Mouse (Mus musculus) testis, adult 2 months (tissue): ENCODE results near the gene Endod1. TPM values are rescaled to one million over a fixed set of nuclear protein-coding genes. Genes with fewer than 3 reads are reported as not detected.
A peak's percentile ranks its signal among the peaks of the same experiment; 100 is the strongest.

Source experiments
- H3K27ac ChIP-seq: fragments of 200-500 bp; 2 replicates; pipeline ENCODE4 v1.5.1; 2012; ENCODE audit warnings: low read depth, low read length; ENCODE audit not compliant: control insufficient read depth, insufficient read depth
- H3K27me3 ChIP-seq: fragments of 200-500 bp; 2 replicates; pipeline ENCODE4 v1.6.1; 2012; ENCODE audit warnings: mild to moderate bottlenecking, low read length, moderate library complexity; ENCODE audit not compliant: control insufficient read depth, insufficient read depth
- H3K36me3 ChIP-seq: fragments of 200-500 bp; 2 replicates; pipeline ENCODE4 v1.6.1; 2012; ENCODE audit warnings: mild to moderate bottlenecking, low read length; ENCODE audit not compliant: control insufficient read depth, insufficient read depth
- H3K4me1 ChIP-seq: fragments of 200-500 bp; 2 replicates; pipeline ENCODE4 v1.6.1; 2012; ENCODE audit warnings: low read length; ENCODE audit not compliant: control insufficient read depth, insufficient read depth
- H3K4me3 ChIP-seq: fragments of 200-500 bp; 2 replicates; pipeline ENCODE4 v1.5.1; 2012; ENCODE audit warnings: low read depth, mild to moderate bottlenecking, low read length, moderate library complexity, mixed read lengths; ENCODE audit not compliant: control insufficient read depth
- CTCF ChIP-seq: fragments of 200-500 bp; IDR thresholded peaks from 2 replicates; pipeline ENCODE4 v1.5.1; 2012; ENCODE audit warnings: low read depth, mild to moderate bottlenecking, inconsistent platforms, low read length, moderate library complexity; ENCODE audit not compliant: control insufficient read depth, insufficient read depth, insufficient replicate concordance
- POLR2A ChIP-seq: fragments of 200-500 bp; IDR thresholded peaks from 2 replicates; pipeline ENCODE4 v1.6.1; 2012; ENCODE audit warnings: low read depth, mild to moderate bottlenecking, inconsistent platforms, low read length, moderate library complexity; ENCODE audit not compliant: control insufficient read depth
- polyA plus RNA-seq: library from polyadenylated mRNA; depleted of rRNA; stranded (reverse); fragments of >200 nt; gene quantifications from 2 replicates; pipeline ENCODE4 v1.2.3, GENCODE M21; 2012; rRNA removed

The Endod1 gene
- polyA plus RNA-seq: 5.1 and 5.5 TPM in 2 replicates

GRCm38 (mm10) chr9:14381353-14382055, at the start of gene Endod1:
TSS of gene Endod1 (minus strand) at chr9:14381507.
- Histone ChIP-seq H3K36me3 (no peaks in the 10 kb centered on the region), H3K27ac (peak within 1 kb of the TSS; percentile 61), H3K4me3 (peak within 1 kb of the TSS; percentile 83), H3K4me1 (peaks cover 10% of the 10 kb centered on the region), H3K27me3 (no peaks in the 10 kb centered on the region)
- TF ChIP-seq POLR2A: no peak
- TF ChIP-seq CTCF: no peak

DNA sequence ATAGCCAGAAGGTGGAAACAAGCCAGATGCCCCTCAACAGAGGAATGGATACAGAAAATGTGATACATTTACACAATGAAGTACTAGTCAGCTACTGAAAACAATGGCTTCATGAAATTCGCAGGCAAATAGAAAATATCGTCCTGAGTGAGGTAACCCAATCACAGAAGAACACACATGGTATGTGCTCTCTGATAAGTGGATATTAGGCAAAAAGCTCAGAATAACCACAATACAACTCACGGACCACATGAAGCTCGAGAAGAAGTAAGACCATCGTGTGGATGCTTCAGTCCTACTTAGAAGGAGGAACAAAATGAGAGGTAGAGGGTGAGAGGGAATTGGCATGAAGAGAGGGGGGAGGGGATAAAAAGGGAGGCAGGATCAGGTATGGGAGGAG, 27.8 kb upstream of the Endod1 start:
- Histone ChIP-seq H3K36me3 (no peaks in the 10 kb centered on the region), H3K27ac (no peak overlapping the region), H3K27me3 (no peaks in the 10 kb centered on the region), H3K4me1 (no peaks in the 10 kb centered on the region), H3K4me3 (no peak overlapping the region)
- no peak for TF ChIP-seq CTCF
- TF ChIP-seq POLR2A: no peak

- Histone ChIP-seq H3K27me3 (no peaks in the 10 kb centered on the region), H3K4me1 (no peaks in the 10 kb centered on the region), H3K27ac (no peak overlapping the region), H3K4me3 (no peak overlapping the region), H3K36me3 (no peaks in the 10 kb centered on the region)
- TF ChIP-seq POLR2A (no peak), CTCF (no peak)
Observed at GRCm38 (mm10) chr9:14408044-14408443, 26.7 kb upstream of the Endod1 start.

- TF ChIP-seq POLR2A: no peak
- no peak for TF ChIP-seq CTCF
- Histone ChIP-seq H3K27ac (no peak overlapping the region), H3K36me3 (no peaks in the 10 kb centered on the region), H3K27me3 (no peaks in the 10 kb centered on the region), H3K4me1 (no peaks in the 10 kb centered on the region), H3K4me3 (no peak overlapping the region)
Observed at GRCm38 (mm10) chr9:14406056-14406455, 24.7 kb upstream of the Endod1 start.

DNA sequence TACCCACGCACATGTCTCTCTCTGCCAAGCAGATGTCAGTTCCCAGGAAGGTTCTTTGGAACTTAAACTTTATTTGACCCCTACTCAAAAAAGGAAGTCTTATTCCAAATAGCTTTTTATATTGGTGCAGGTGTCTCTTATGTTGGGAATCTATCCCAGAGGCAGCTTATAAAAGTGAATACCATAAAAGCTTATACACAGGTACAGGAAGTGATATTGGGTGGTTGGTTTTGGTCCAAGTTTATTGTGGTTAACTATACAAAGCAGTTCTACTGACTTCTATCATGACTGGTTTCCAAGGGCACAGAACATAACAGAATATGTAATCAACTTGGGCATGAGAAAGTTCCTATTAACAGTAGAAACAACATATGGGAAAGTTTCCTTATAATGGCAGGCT, 20.8 kb upstream of the Endod1 start:
- Histone ChIP-seq H3K4me1 (no peaks in the 10 kb centered on the region), H3K27ac (no peak overlapping the region), H3K36me3 (no peaks in the 10 kb centered on the region), H3K27me3 (no peaks in the 10 kb centered on the region), H3K4me3 (no peak overlapping the region)
- TF ChIP-seq POLR2A (no peak), CTCF (no peak)

- no peaks in the 10 kb centered on the region for H3K4me1 ChIP-seq
- no peaks in the 10 kb centered on the region for H3K36me3 ChIP-seq
- no peaks in the 10 kb centered on the region for H3K27me3 ChIP-seq
- no peak overlapping the region for H3K27ac ChIP-seq
- TF ChIP-seq POLR2A (no peak), CTCF (no peak)
- no peak overlapping the region for H3K4me3 ChIP-seq
Observed at GRCm38 (mm10) chr9:14400392-14400791, 19.1 kb upstream of the Endod1 start.

GRCm38 (mm10) chr9:14398946-14399345, 17.6 kb upstream of the Endod1 start:
- Histone ChIP-seq H3K27ac (no peak overlapping the region), H3K4me3 (no peak overlapping the region), H3K27me3 (no peaks in the 10 kb centered on the region), H3K4me1 (no peaks in the 10 kb centered on the region), H3K36me3 (no peaks in the 10 kb centered on the region)
- no peak for TF ChIP-seq POLR2A
- TF ChIP-seq CTCF: no peak
